Comparison of ENCODE assay signal across 8 mouse cellular contexts in the genomic region with DNA sequence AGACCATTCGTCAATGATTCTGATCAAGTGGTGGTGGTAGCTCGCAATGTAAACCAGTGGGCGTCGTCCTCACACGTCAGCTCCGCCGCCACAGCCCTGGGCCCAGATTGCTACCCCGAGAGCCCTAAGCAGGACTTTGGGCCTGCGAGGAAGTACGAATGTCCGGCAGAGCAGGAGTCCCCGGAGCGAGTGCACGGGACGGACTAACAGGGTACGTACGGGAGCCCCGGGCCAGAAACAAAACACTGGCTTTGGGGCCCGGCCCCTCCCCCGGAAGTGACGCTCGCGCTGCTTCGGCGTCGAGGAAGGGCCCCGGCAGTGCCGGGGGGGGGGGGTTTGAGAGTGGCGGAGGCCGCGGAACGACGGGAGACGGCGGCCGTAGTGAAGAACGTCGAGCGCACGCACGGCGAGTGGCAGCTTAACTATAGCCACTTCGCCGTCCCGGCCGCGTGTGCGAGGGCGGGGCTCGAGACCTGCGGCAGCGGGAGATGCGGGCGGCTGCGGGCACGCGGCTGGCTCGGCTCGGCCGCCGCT. TPM values are rescaled to one million over a fixed set of nuclear protein-coding genes. Genes with fewer than 3 reads are reported as not detected.
A peak's percentile ranks its signal among the peaks of the same experiment; 100 is the strongest.
DNase-seq lines count a peak whose midpoint lies in the region; ATAC-seq lines count a peak whose summit lies in the region.

Gene Elk4 (plus strand): TSS at position 326 of the 534 bp plus-strand sequence.

- H3K9ac ChIP-seq in hindbrain, embryonic 12.5 days: peak within 1 kb of the TSS; percentile 93

- H3K27ac ChIP-seq in hindbrain, embryonic 12.5 days: peak within 1 kb of the TSS; percentile 98

- under 1% methylated on average over 53 of the region's 61 CpGs for WGBS in hindbrain, embryonic 12.5 days

- no peaks in the 10 kb centered on the region for H3K36me3 ChIP-seq in hindbrain, embryonic 12.5 days

- H3K4me2 ChIP-seq in hindbrain, embryonic 12.5 days (replicated peaks): peak within 1 kb of the TSS; percentile 80

- H3K4me1 ChIP-seq in hindbrain, embryonic 12.5 days: peaks cover 18% of the 10 kb centered on the region

- peak; percentile 96 for DNase-seq in Muller cell, postnatal 12 days (ENCODE audit: inconsistent ontology term)
- peak; percentile 87 for DNase-seq in cerebellum, adult 9-11 months
- DNase-seq in frontal cortex, postnatal 10 days (ENCODE audit: low spot score in 2 of 2): peak; percentile 75 to 87
- DNase-seq in layer of hippocampus, postnatal 25 days (ENCODE audit: extremely low spot score in 1 of 2, low spot score in 1 of 2): peak; percentile 76 to 90
- DNase-seq in lung, postnatal 25 days (ENCODE audit: low spot score): peak; percentile 94
- DNase-seq in retina, embryonic 14.5 days (ENCODE audit: low spot score): peak; percentile 89
- DNase-seq in thymus, postnatal 4 days: peak; percentile 95

- peak; percentile 94 for ATAC-seq in hindbrain, embryonic 12.5 days (ENCODE audit: low FRiP score)

- H3K9me3 ChIP-seq in hindbrain, embryonic 12.5 days (replicated peaks): no peaks in the 10 kb centered on the region

- H3K4me3 ChIP-seq in hindbrain, embryonic 12.5 days: peak within 1 kb of the TSS; percentile 87

- no peaks in the 10 kb centered on the region for H3K27me3 ChIP-seq in hindbrain, embryonic 12.5 days

RNA-seq across cellular contexts. Expression of gene Elk4, which starts in this region (rescaled TPM):
- polyA plus RNA-seq in hindbrain, embryonic 12.5 days (2016; fragmentation: Nextera tagmentation; extraction: Ambion mirVana): 18.5 and 21.7 TPM in 2 replicates
- total RNA-seq in layer of hippocampus, postnatal 25 days (2021): 10 to 100 TPM; 51.8 to 60.4 TPM

Comparison
In these comparisons a context has a peak if more than half of its experiments do, and no peak if none do; other contexts are left out.
1. Peak in every context shown above with its lines: DNase-seq, ATAC-seq, H3K4me3 ChIP-seq and H3K27ac ChIP-seq.